Mouse (Mus musculus) heart, postnatal 0 days (tissue): ENCODE data around the gene Mrpl48. TPM values are rescaled to one million over a fixed set of nuclear protein-coding genes. Genes with fewer than 3 reads are reported as not detected.
A peak's percentile ranks its signal among the peaks of the same experiment; 100 is the strongest.

Experiments used
- ATAC-seq: fragments of 200-750 bp; cut with Nextera tagmentation; 2 replicates; pipeline ENCODE4 v1.8.0; 2017; ENCODE audit warnings: low read depth, moderate number of reproducible peaks, moderate library complexity; ENCODE audit not compliant: insufficient read depth
- DNase-seq: peaks from one replicate; pipeline ENCODE4 v3.0.0-alpha.2; 2016; ENCODE audit warnings: low spot score
- H3K27ac ChIP-seq: fragments of 300-500 bp; sonication (generic); 2 replicates; pipeline ENCODE4 v1.5.1; 2014; ENCODE audit warnings: low read depth, mild to moderate bottlenecking
- H3K27me3 ChIP-seq: fragments of 300-500 bp; sonication (generic); 2 replicates; pipeline ENCODE4 v1.6.1; 2014; ENCODE audit warnings: low read length, mixed read lengths; ENCODE audit not compliant: control insufficient read depth, insufficient read depth
- H3K36me3 ChIP-seq: fragments of 300-500 bp; sonication (generic); replicated peaks from 2 replicates; pipeline ENCODE4 v1.6.1; 2014; ENCODE audit warnings: low read length, mixed read lengths; ENCODE audit not compliant: control insufficient read depth, insufficient read depth
- H3K4me1 ChIP-seq: fragments of 300-500 bp; sonication (generic); 2 replicates; pipeline ENCODE4 v1.6.1; 2014; ENCODE audit warnings: antibody characterized with exemption; ENCODE audit not compliant: control insufficient read depth, insufficient read depth
- H3K4me2 ChIP-seq: fragments of 300-500 bp; sonication (generic); 2 replicates; pipeline ENCODE4 v1.6.1; 2014; ENCODE audit warnings: low read depth, mild to moderate bottlenecking, low read length, moderate library complexity
- H3K4me3 ChIP-seq: fragments of 300-500 bp; sonication (generic); 2 replicates; pipeline ENCODE4 v1.5.1; 2014; ENCODE audit warnings: low read depth, low read length
- H3K9ac ChIP-seq: fragments of 300-500 bp; sonication (generic); replicated peaks from 2 replicates; pipeline ENCODE4 v1.6.1; 2014; ENCODE audit warnings: low read depth, low read length, mixed read lengths
- H3K9me3 ChIP-seq: fragments of 300-500 bp; sonication (generic); replicated peaks from 2 replicates; pipeline ENCODE4 v1.6.1; 2016; ENCODE audit warnings: low read length; ENCODE audit not compliant: control insufficient read depth
- CTCF ChIP-seq: IDR thresholded peaks from 2 replicates; pipeline ENCODE4 v1.5.1; 2016; ENCODE audit warnings: antibody characterized with exemption, control low read depth, low read depth
- EP300 ChIP-seq: IDR thresholded peaks from 2 replicates; pipeline ENCODE4 v1.6.1; 2016; ENCODE audit warnings: antibody characterized with exemption, low read depth
- WGBS: fragments of 180-500 bp; shearing (Covaris S2); extraction: QIAGEN DNeasy Blood & Tissue Kit; methylation state at CpG from one replicate; pipeline ENCODE4 v1.1.7; 2014; 5-methylcytosine and 5-hydroxymethylcytosine counted together
- polyA plus RNA-seq: library from polyadenylated mRNA; unstranded; fragments of >200 nt; fragmentation: Nextera tagmentation; extraction: Ambion mirVana; gene quantifications from 2 replicates; pipeline ENCODE4 v1.2.1, GENCODE M21; 2015
- total RNA-seq: library from RNA; depleted of rRNA; stranded (reverse); fragments of >200 nt; gene quantifications from 2 replicates; pipeline ENCODE4 v1.2.3, GENCODE M21; 2014; ENCODE audit warnings: low replicate concordance

Gene Mrpl48
- total and polyA plus RNA-seq, 2 experiments from 2014 or later: 32.6 to 119 TPM

- no peaks in the 10 kb centered on the region for H3K27me3 ChIP-seq
- H3K9ac ChIP-seq: no peak overlapping the region
- H3K4me1 ChIP-seq: no peaks in the 10 kb centered on the region
- no peaks in the 10 kb centered on the region for H3K9me3 ChIP-seq
- H3K27ac ChIP-seq: no peak overlapping the region
- no peaks in the 10 kb centered on the region; the same call in 1 of the 2 replicates for H3K36me3 ChIP-seq
- 72% methylated on average over 6 of the region's 6 CpGs for WGBS
- no peak for TF ChIP-seq EP300
- no peak for TF ChIP-seq CTCF
- no peak for ATAC-seq
- no peak overlapping the region for H3K4me2 ChIP-seq
- DNase-seq: no peak
- no peak overlapping the region for H3K4me3 ChIP-seq
These were observed 42.3 kb upstream of the Mrpl48 start for GRCm38 (mm10) chr7:100650421-100650820.

GRCm38 (mm10) chr7:100649826-100650225, 41.7 kb upstream of the Mrpl48 start:
- WGBS: 81% methylated on average over 8 of the region's 8 CpGs

GRCm38 (mm10) chr7:100649095-100649494, 41.0 kb upstream of the Mrpl48 start:
- H3K27me3 ChIP-seq: no peaks in the 10 kb centered on the region
- TF ChIP-seq CTCF: no peak
- TF ChIP-seq EP300: no peak
- peak overlapping the region; percentile 11; the same call in 1 of the 2 replicates for H3K27ac ChIP-seq
- H3K4me2 ChIP-seq: no peak overlapping the region
- H3K36me3 ChIP-seq: no peaks in the 10 kb centered on the region; the same call in 1 of the 2 replicates
- DNase-seq: no peak
- WGBS: 71% methylated on average over 4 of the region's 4 CpGs
- H3K9me3 ChIP-seq: no peaks in the 10 kb centered on the region
- no peak overlapping the region for H3K9ac ChIP-seq
- no peak overlapping the region for H3K4me3 ChIP-seq
- no peak for ATAC-seq
- H3K4me1 ChIP-seq: no peaks in the 10 kb centered on the region

More at GRCm38 (mm10) chr7:100649826-100650225, 41.7 kb upstream of the Mrpl48 start:
- Histone ChIP-seq H3K4me1 (no peaks in the 10 kb centered on the region), H3K9ac (no peak overlapping the region), H3K27ac (no peak overlapping the region), H3K4me2 (no peak overlapping the region), H3K27me3 (no peaks in the 10 kb centered on the region), H3K9me3 (no peaks in the 10 kb centered on the region), H3K36me3 (no peaks in the 10 kb centered on the region; the same call in 1 of the 2 replicates), H3K4me3 (no peak overlapping the region)
- DNase-seq: no peak
- TF ChIP-seq EP300 (no peak), CTCF (no peak)
- no peak for ATAC-seq

GRCm38 (mm10) chr7:100645147-100645546, 37.0 kb upstream of the Mrpl48 start:
- no peak overlapping the region for H3K27ac ChIP-seq
- H3K36me3 ChIP-seq: peaks cover 6% of the 10 kb centered on the region
- H3K4me3 ChIP-seq: no peak overlapping the region
- no peaks in the 10 kb centered on the region for H3K27me3 ChIP-seq
- no peaks in the 10 kb centered on the region for H3K4me1 ChIP-seq
- no peaks in the 10 kb centered on the region for H3K9me3 ChIP-seq
- ATAC-seq: no peak; the same call in 1 of the 2 replicates
- whole genome bisulfite sequencing: 21% methylated on average over 3 of the region's 3 CpGs
- H3K4me2 ChIP-seq: no peak overlapping the region
- DNase-seq: peak; percentile 41
- TF ChIP-seq EP300: no peak
- TF ChIP-seq CTCF: peak; percentile 68
- no peak overlapping the region for H3K9ac ChIP-seq

- ATAC-seq (no peak), DNase-seq (no peak)
- no peaks in the 10 kb centered on the region for H3K9me3 ChIP-seq
- TF ChIP-seq CTCF: no peak
- TF ChIP-seq EP300: no peak
- 85% methylated on average over 4 of the region's 4 CpGs for WGBS
- H3K36me3 ChIP-seq: peaks cover 17% of the 10 kb centered on the region
- no peak overlapping the region for H3K4me3 ChIP-seq
- no peak overlapping the region for H3K4me2 ChIP-seq
- no peak overlapping the region for H3K27ac ChIP-seq
- no peak overlapping the region for H3K9ac ChIP-seq
- H3K27me3 ChIP-seq: no peaks in the 10 kb centered on the region
- H3K4me1 ChIP-seq: no peaks in the 10 kb centered on the region
These were observed 34.3 kb upstream of the Mrpl48 start for GRCm38 (mm10) chr7:100642413-100642812.

- no peaks in the 10 kb centered on the region for H3K4me1 ChIP-seq
- TF ChIP-seq EP300 (no peak), CTCF (peak; percentile 58)
- no peaks in the 10 kb centered on the region for H3K9me3 ChIP-seq
- ATAC-seq (no peak), DNase-seq (peak; percentile 51)
- H3K4me3 ChIP-seq: no peak overlapping the region
- no peak overlapping the region for H3K9ac ChIP-seq
- WGBS: 4% methylated on average over 1 of the region's 1 CpGs
- H3K4me2 ChIP-seq: no peak overlapping the region
- no peaks in the 10 kb centered on the region for H3K27me3 ChIP-seq
- peaks cover 44% of the 10 kb centered on the region for H3K36me3 ChIP-seq
- no peak overlapping the region for H3K27ac ChIP-seq
These were observed 29.6 kb upstream of the Mrpl48 start for GRCm38 (mm10) chr7:100637657-100638056.
